Mouse (Mus musculus) lung, adult 18-20 months (tissue): ENCODE data around the gene Ngfr.
"Not testable (repeated sequence)": the region's sequence is repeated elsewhere in the genome, so short reads cannot be mapped to it uniquely, and the experiment has no call there.

Experiments
- DNase-seq, 2 experiments: peaks; one replicate each; pipeline ENCODE4 v3.0.0; 2022; ENCODE audit warnings: mixed read lengths in 2 of 2

The Ngfr gene

GRCm38 (mm10) chr11:95587423-95587951 lies at the start of gene Ngfr:
Gene Ngfr, minus strand, starts transcription at chr11:95587735.
- peak; percentile 36 for DNase-seq

DNA sequence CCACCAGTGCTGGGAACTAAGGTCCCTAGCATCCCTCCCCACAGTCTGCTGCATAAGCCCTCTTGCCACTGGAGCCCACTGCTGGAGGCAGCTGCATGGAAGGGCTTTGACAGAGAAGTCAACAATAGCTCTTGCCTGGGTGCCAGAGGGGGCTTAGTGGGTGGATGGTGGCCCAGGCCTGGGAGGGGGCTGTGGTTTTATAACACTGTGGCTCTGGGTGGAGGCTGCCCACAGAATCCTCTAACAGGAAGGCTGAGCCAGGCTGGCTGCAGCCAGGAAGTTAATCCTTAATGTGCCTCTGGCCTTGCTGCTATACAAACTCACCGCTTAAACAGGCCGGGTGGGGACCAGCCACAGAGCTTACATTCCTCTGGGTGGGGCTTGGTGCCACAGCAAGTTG lies 47.5 kb upstream of the Ngfr start:
- DNase-seq, result no peak

DNA sequence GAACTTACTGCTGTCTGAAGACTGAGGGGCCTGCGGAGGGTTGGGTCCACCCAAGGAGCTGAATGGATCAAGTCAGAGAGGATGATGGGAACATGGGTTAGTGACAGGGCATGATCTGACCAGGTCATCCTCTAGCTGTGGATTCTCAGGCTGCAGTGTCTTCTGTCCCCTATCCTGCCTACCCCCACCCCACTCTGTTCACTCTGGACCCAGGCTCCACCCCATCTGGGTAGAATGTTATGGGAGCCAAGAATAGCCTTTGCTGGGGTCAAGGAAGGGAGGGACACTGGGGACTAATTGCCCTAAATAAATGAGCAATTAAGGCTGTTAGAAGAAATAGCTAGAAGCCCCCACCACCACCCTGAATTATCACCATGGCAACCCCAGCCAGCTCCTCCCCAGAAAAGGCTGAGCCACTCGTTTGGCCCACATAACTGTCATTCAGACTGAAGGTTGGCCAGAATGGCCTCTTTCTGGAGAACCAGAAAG lies 46.0 kb upstream of the Ngfr start:
- no peak for DNase-seq

- no peak for DNase-seq
These were observed 44.9 kb upstream of the Ngfr start for GRCm38 (mm10) chr11:95632474-95632873.

GRCm38 (mm10) chr11:95631301-95631700 lies 43.8 kb upstream of the Ngfr start:
- DNase-seq, result no peak

- DNase-seq, result no peak
These were observed 43.0 kb upstream of the Ngfr start for GRCm38 (mm10) chr11:95630558-95630957.

DNA sequence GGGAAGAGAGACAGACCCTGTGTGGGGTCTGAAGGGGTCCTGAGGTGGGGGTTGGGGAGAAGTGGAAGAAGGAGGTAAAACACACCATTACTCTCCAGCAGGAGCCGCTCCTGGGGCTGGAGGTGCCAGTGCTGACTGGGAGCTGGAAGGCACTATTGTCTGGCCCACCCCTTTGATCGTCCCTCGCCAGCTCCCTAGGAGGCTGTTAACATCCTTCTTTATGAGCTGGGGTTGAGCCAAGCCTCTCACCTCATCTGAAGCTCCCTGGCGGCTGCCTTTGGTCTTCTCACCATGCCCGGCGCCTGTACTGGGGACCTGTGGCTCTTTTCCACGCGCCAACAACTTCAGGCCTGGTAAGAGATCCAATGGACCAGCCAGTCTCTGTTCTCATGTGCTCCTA lies 34.9 kb upstream of the Ngfr start:
- no peak for DNase-seq

- no peak for DNase-seq
These were observed 34.1 kb upstream of the Ngfr start for GRCm38 (mm10) chr11:95621541-95622130.

- DNase-seq, result no peak
These were observed 33.5 kb upstream of the Ngfr start for GRCm38 (mm10) chr11:95621010-95621409.

GRCm38 (mm10) chr11:95619886-95620444 lies 32.4 kb upstream of the Ngfr start:
- DNase-seq, result no peak

DNA sequence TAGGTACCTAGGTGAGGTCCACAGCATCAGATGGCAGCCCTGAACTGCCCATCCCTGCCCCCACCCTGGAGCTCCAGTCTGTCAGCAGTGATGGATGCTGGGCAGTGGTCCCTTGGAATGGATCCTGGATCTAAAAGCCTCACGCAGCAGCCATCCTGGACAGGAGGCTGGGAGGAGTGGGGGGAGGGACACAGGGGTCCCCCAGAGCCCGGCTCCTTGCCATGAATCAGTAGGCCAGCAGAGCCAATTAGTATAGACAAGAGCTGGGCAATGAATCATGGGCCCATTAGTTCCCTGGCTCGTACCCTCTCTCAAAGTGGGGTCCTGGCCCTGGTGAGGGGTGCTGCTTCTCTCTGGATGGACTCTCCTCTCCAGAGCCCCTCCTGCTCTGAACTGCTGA lies 31.5 kb upstream of the Ngfr start:
- no peak for DNase-seq

- DNase-seq, result peak in 1 of 2 experiments; percentile 13
These were observed 30.4 kb upstream of the Ngfr start for GRCm38 (mm10) chr11:95617785-95618465.

- DNase-seq, result no peak
These were observed 27.2 kb upstream of the Ngfr start for GRCm38 (mm10) chr11:95614739-95615138.

GRCm38 (mm10) chr11:95611283-95611682 lies 23.7 kb upstream of the Ngfr start:
- DNase-seq, result no peak

- no peak for DNase-seq
These were observed 22.9 kb upstream of the Ngfr start for GRCm38 (mm10) chr11:95610391-95610902.

GRCm38 (mm10) chr11:95609924-95610323 lies 22.4 kb upstream of the Ngfr start:
- DNase-seq, result no peak

DNA sequence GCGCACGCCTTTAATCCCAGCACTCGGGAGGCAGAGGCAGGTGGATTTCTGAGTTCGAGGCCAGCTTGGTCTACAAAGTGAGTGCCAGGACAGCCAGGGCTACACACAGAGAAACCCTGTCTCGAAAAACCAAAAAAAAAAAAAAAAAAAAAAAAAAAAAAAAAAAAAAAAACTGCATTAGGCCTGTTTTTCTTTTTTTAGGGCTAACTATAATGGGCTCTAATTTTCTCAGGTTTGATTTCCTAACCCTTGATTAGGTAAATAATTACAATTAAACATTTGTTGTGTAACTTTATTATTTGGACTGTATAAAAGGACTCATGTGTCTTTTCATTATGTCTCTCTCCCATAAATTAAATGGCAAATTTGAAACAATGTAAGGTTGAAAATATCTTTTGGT lies 19.8 kb upstream of the Ngfr start:
- not testable (repeated sequence) for DNase-seq

- no peak for DNase-seq
These were observed 10.9 kb upstream of the Ngfr start for GRCm38 (mm10) chr11:95598214-95599062.

DNA sequence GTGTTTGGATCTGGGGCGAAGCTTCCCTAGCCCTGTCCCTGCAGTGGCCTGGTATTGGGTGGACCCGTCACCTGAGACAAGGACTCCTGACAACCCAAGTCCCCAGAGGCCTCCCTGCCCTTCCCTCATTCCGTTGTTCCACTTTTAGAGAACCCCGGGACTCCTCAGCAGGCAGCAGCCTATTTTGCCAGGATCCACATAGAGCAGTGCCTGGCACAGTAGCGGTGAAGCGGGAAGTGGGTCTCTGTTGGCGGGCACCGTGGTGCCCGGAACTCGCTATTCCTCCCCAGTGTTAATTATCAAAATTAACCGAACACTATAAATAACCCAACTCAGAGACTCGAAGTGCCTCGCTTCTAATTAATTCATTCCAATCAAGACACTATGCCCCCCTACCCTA lies 10.2 kb upstream of the Ngfr start:
- DNase-seq, result no peak

DNA sequence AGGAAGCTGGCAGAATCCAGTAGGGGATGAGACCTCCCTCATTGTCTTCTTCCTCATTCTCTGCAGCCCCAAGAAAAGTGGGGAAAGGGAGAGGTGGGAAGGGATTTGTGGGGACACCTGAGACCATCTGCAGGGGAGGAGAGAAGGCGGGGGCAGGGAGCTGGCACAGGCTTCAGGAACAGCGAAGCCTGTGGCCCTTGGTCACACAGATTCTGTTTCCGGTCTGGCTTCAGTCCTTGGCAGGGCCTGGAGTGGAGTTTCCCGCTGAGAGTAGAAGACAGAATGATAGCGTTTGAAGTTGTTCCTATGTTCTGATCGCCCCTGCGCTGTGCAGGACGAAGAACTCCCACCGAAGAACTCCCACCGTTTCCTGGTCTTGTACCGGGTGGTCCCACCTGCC lies 9.2 kb upstream of the Ngfr start:
- no peak for DNase-seq

DNA sequence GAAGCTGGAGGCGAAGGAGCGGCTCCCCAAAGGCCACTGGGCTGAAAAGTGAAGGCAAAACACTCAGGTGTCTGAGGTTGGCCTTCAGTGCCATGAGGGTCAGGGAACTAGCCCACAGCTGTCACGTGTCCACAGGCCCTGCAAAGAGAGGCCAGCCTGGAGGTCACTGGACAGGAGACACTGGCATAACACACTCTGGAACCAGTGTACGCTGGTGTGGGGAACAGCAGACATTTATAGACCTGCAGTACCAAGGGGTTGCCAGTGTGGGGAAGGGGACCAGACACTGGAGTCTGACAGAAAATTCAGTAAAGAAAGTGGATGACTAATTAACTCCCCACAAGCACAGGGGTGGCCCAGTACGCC lies 8.6 kb upstream of the Ngfr start:
- no peak for DNase-seq

DNA sequence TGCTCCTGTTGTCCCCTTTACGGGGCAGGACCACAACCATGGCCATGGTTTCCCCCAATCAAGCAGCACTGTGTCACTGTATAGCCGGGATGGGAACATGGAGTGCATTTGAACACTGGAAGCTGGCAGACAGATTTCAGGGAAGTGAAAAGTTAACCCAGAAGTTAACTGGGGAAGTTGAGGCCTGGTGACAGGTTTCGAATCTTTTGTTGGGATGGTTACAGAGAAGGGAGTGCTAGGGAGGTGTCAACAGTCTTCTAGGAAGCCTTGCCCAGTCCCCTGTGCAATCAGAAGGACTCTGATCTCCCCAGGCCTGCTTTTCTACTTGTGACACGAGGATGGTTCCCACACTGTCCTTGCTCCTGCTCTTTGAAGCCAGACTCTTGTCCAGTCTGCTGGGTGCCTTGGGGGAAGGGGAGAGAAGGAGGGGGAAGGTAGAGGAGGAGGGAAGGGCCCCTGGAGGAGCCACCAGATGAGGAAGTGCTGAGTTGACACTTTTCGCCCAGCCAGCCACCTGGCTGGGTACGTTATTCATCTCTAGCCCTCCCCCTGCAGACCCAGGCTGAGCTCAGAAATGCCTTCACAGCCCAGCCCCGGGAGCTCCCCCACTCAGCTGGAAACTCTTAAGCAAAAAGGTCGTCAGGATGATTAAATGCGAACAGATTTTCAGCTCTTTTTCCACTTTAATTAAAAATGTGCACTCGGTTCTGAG lies 8.1 kb upstream of the Ngfr start:
- DNase-seq, result no peak
